Mouse (Mus musculus): ENCODE data around the gene Mertk. TPM values are rescaled to one million over a fixed set of nuclear protein-coding genes. Genes with fewer than 3 reads are reported as not detected.

The Mertk gene
- total and polyA plus RNA-seq, 3 experiments, result 0.05 TPM; not detected in 2

DNA sequence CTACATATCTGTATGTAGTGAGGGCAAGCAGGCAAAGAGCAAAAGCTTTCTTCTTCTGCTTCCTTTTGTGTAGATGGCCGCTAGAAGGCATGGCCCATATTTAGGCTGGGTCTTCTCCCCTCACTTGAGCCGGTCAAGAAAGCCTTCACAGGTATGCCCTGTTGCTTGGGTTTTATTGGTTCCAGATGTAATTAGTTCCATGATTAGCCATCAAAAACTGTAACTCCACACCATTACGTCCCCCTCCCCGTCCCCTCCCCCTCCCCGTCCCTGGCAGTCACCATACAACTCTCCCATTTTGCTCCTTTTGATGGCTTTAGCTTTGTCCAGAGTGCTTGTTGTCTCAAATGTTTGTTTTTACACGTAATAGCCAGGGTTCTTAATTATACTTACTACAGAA lies 14.2 kb downstream of the Mertk start:
- DNase-seq (ENCODE audit: extremely low read depth), result no peak
- in situ Hi-C loops (cut with MboI; ENCODE audit: low pct_ligation_motif_present, low pct_unique_long_range_greater_than_20kb, low sequenced_read_pairs), result no loop called here
- TF ChIP-seq NELFE (IDR thresholded peaks at IDR 0.05; ENCODE audit: low read depth, low read length) (no peak), PAX5 (IDR thresholded peaks at IDR 0.05; ENCODE audit: low read length) (no peak), MAX (IDR thresholded peaks at IDR 0.05; ENCODE audit: low read length) (no peak)
- Histone ChIP-seq H3K4me2 (ENCODE audit: insufficient read depth, low read depth, poor library complexity, severe bottlenecking) (no peak overlapping the region), H3K9me3 (replicated peaks; ENCODE audit: low read length) (no peaks in the 10 kb centered on the region), H3K36me3 (replicated peaks in 1 of 2; ENCODE audit: control insufficient read depth in 1 of 2, insufficient read depth in 1 of 2, low read length in 1 of 2) (no peaks in the 10 kb centered on the region), H3K27me3 (replicated peaks) (no peaks in the 10 kb centered on the region), H3K4me1 (ENCODE audit: control insufficient read depth in 1 of 2, insufficient read depth in 2 of 2) (peaks cover 0 to 2% of the 10 kb centered on the region in 2 experiments; a peak in 3 of 4 replicates), H3K9ac (ENCODE audit: insufficient read depth, low read depth) (no peak overlapping the region), H3K79me2 (replicated peaks; ENCODE audit: control insufficient read depth, extremely low read depth, insufficient read depth, poor library complexity, severe bottlenecking) (no peaks in the 10 kb centered on the region), H3K4me3 (replicated peaks in 1 of 3; ENCODE audit: low read depth in 2 of 3, low read length in 2 of 3, poor library complexity in 1 of 3) (no peak overlapping the region), H3K27ac (ENCODE audit: insufficient read depth, low read depth) (no peak overlapping the region)
- dilution Hi-C loops (cut with MboI; ENCODE audit: extremely low pct_ligation_motif_present, extremely low pct_unique_long_range_greater_than_20kb, low sequenced_read_pairs), result no loop called here

- in situ Hi-C loops (cut with MboI; ENCODE audit: low pct_ligation_motif_present, low pct_unique_long_range_greater_than_20kb, low sequenced_read_pairs) (no loop called here), dilution Hi-C loops (cut with MboI; ENCODE audit: extremely low pct_ligation_motif_present, extremely low pct_unique_long_range_greater_than_20kb, low sequenced_read_pairs) (no loop called here)
- H3K4me2 ChIP-seq (ENCODE audit: insufficient read depth, low read depth, poor library complexity, severe bottlenecking), result no peak overlapping the region
- no peaks in the 10 kb centered on the region for H3K79me2 ChIP-seq (replicated peaks; ENCODE audit: control insufficient read depth, extremely low read depth, insufficient read depth, poor library complexity, severe bottlenecking)
- peaks cover 0 to 2% of the 10 kb centered on the region in 2 experiments; a peak in 3 of 4 replicates for H3K4me1 ChIP-seq (ENCODE audit: control insufficient read depth in 1 of 2, insufficient read depth in 2 of 2)
- no peak for DNase-seq (ENCODE audit: extremely low read depth)
- TF ChIP-seq ZC3H11A (IDR thresholded peaks at IDR 0.05; ENCODE audit: low read depth, low read length) (no peak), GABPA (IDR thresholded peaks at IDR 0.05; ENCODE audit: insufficient replicate concordance, low read depth, low read length) (no peak), POLR2AphosphoS2 (IDR thresholded peaks at IDR 0.05; ENCODE audit: low read depth, low read length) (no peak), MAZ (IDR thresholded peaks at IDR 0.05; ENCODE audit: low read depth, low read length) (no peak), CTCF (conservative IDR thresholded peaks at IDR 0.05 in 1 of 2, IDR thresholded peaks at IDR 0.05 in 1 of 2; ENCODE audit: low read depth in 2 of 2, low read length in 2 of 2) (no peak), MXI1 (IDR thresholded peaks at IDR 0.05; ENCODE audit: low read depth, low read length) (no peak), SIN3A (IDR thresholded peaks at IDR 0.05; ENCODE audit: low read length) (no peak), USF2 (conservative IDR thresholded peaks at IDR 0.05; ENCODE audit: low read depth, low read length) (no peak)
- no peak overlapping the region for H3K27ac ChIP-seq (ENCODE audit: insufficient read depth, low read depth)
- H3K4me3 ChIP-seq (replicated peaks in 1 of 3; ENCODE audit: low read depth in 2 of 3, low read length in 2 of 3, poor library complexity in 1 of 3), result no peak overlapping the region
- no peak overlapping the region for H3K9ac ChIP-seq (ENCODE audit: insufficient read depth, low read depth)
- no peaks in the 10 kb centered on the region for H3K36me3 ChIP-seq (replicated peaks in 1 of 2; ENCODE audit: control insufficient read depth in 1 of 2, insufficient read depth in 1 of 2, low read length in 1 of 2)
- H3K27me3 ChIP-seq (replicated peaks), result no peaks in the 10 kb centered on the region
- H3K9me3 ChIP-seq (replicated peaks; ENCODE audit: low read length), result no peaks in the 10 kb centered on the region
Measured at GRCm38 (mm10) chr2:128713548-128714003, 14.8 kb downstream of the Mertk start.

DNA sequence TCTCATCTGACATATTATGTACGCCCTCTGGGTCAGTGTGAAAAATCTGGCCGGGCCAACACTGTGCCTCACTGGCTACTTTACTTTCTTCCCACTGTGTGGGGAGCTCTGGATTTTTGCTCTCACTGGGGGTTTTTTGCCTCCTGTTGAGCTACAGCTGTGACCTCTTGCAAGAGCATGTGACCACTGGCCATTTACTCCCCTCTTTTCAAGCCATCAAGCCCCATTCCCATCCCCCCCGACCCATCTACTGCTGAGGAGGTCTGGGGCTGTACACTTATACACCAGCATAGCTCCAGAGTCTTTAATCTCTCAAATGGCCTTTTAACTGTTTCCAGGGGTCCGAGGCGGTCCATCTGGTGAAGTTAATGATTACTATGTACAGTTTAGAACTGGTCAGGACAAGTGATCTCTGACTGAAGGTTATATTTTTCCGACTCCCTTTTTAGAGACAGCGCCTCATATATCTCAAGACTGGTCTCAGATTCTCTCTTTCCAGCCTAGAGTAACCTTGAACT lies 16.0 kb downstream of the Mertk start:
- Histone ChIP-seq H3K27ac (ENCODE audit: insufficient read depth, low read depth) (no peak overlapping the region), H3K27me3 (replicated peaks) (no peaks in the 10 kb centered on the region), H3K4me3 (replicated peaks in 1 of 3; ENCODE audit: low read depth in 2 of 3, low read length in 2 of 3, poor library complexity in 1 of 3) (no peak overlapping the region), H3K4me1 (ENCODE audit: control insufficient read depth in 1 of 2, insufficient read depth in 2 of 2) (peaks cover 0 to 1% of the 10 kb centered on the region in 2 experiments; a peak in 2 of 4 replicates), H3K9ac (ENCODE audit: insufficient read depth, low read depth) (no peak overlapping the region), H3K9me3 (replicated peaks; ENCODE audit: low read length) (no peaks in the 10 kb centered on the region), H3K79me2 (replicated peaks; ENCODE audit: control insufficient read depth, extremely low read depth, insufficient read depth, poor library complexity, severe bottlenecking) (no peaks in the 10 kb centered on the region), H3K36me3 (replicated peaks in 1 of 2; ENCODE audit: control insufficient read depth in 1 of 2, insufficient read depth in 1 of 2, low read length in 1 of 2) (no peaks in the 10 kb centered on the region), H3K4me2 (ENCODE audit: insufficient read depth, low read depth, poor library complexity, severe bottlenecking) (no peak overlapping the region)
- in situ Hi-C loops (cut with MboI; ENCODE audit: low pct_ligation_motif_present, low pct_unique_long_range_greater_than_20kb, low sequenced_read_pairs) (no loop called here), dilution Hi-C loops (cut with MboI; ENCODE audit: extremely low pct_ligation_motif_present, extremely low pct_unique_long_range_greater_than_20kb, low sequenced_read_pairs) (no loop called here)
- DNase-seq (ENCODE audit: extremely low read depth), result no peak
- no peak for TF ChIP-seq ELF1 (IDR thresholded peaks at IDR 0.05; ENCODE audit: low read depth, low read length)
- no peak for TF ChIP-seq MAFK (IDR thresholded peaks at IDR 0.05; ENCODE audit: insufficient replicate concordance, low read length)
- no peak for TF ChIP-seq IRF4 (IDR thresholded peaks at IDR 0.05; ENCODE audit: low read depth, low read length)
- TF ChIP-seq E2F4 (IDR thresholded peaks at IDR 0.05; ENCODE audit: insufficient replicate concordance, low read depth, low read length), result no peak
- no peak for TF ChIP-seq ETS1 (conservative IDR thresholded peaks at IDR 0.05; ENCODE audit: low read depth, low read length)
- no peak for TF ChIP-seq MYC (IDR thresholded peaks at IDR 0.05; ENCODE audit: low read depth, low read length)
- no peak for TF ChIP-seq TCF12 (IDR thresholded peaks at IDR 0.05; ENCODE audit: low read depth, low read length)
